Mouse (Mus musculus): ENCODE measurements around the gene Epb41l3.

GRCm38 (mm10) chr17:69129434-69129833 is 54.0 kb downstream of the Epb41l3 start:
- TF ChIP-seq CTCF (IDR thresholded peaks at IDR 0.05; ENCODE audit: extremely low read depth, insufficient read length, insufficient replicate concordance, low read depth, low read length) = no peak
- TF ChIP-seq POLR2A (IDR thresholded peaks at IDR 0.05; ENCODE audit: low read depth, low read length) = no peak
